Mouse (Mus musculus) c-Kit-positive CD71-positive TER-119-negative erythroid progenitor cells, embryonic 14.5 days (primary cell): Measurements from ENCODE around the gene Gm42878.
"Not testable (repeated sequence)": the region's sequence is repeated elsewhere in the genome, so short reads cannot be mapped to it uniquely, and the experiment has no call there.

Experiments used
- DNase-seq: peaks from one replicate; pipeline ENCODE4 v3.0.0-alpha.2; 2013; ENCODE audit warnings: low read depth

Gm42878 gene

DNA sequence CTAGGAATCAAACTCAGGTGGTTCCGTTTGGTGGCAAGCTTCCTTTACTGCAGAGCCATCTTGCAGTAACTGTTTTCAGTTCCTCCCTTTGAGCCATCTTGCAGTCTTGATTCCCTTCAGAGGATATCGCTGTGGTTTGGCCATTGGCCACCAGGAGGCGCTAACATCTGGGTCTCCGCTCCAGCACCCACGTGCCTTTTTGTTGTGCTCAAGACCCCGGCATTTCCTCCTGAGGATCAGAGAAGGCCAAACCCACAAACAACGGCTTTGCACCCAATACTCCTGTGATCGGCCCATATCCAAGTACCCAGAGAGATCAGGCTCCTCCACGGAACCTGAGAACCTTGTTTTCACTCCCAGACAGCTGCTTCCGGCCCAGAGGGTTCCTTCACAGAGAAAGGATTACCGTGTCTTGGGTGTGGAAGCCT is 19.2 kb upstream of the Gm42878 start:
- peak; percentile 77 for DNase-seq

DNA sequence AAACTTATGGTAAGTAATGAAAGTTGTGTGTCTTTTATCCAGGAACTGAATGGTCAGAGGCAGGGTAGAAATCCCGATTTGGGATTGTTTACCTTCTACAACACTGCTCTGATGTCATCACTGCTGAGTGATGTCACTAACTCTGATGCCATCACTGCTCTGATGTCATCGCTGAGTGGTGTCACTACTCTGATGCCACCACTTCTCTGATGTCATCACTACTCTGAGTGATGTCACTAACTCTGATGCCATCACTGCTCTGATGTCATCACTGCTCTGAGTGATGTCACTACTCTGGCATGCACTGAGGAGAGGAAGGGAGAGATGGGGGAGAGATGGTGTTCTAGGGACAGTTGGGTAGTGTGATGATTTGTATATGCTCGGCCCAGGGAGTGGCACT is 17.2 kb upstream of the Gm42878 start:
- no peak for DNase-seq

- DNase-seq = no peak
Measured at GRCm38 (mm10) chr5:121549196-121549595, 3.9 kb upstream of the Gm42878 start.

DNA sequence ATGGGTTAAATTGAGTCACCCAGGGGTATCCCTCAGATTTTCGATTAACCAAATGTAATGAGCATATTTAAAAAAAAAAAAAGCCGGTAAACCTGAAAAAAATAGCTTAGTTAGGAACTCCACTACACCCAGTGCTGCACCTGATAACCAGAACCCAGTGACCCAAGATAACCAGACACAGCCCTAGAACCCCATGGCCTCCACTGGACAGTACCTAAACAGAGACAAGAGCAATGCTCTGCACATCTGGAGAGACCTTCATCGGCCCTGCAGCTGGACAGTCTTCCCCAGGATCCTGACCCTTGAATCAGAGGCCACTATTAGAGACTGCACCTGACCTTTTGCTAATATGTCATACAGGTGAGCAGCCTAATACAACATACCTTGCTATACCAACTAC is 1.8 kb upstream of the Gm42878 start:
- no peak for DNase-seq

DNA sequence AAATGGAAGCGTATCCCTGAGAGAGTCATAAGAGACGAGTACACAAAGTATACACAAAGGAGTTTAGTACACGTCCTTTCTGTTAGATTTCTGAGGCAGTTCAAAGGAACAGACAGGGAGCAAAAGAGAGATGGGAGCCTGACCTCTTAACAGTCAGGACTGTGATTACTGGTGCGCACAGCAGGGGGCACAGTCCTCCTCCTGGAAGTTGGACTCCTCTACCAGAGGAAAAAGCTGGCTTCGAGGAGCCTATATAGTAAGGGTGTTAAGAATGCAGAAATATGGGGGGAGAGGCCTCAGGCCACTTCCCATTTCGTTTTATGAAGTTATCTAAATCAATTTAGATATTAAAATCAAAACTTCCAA is 1.2 kb upstream of the Gm42878 start:
- peak; percentile 55 for DNase-seq

- DNase-seq = peak; percentile 91
Measured at GRCm38 (mm10) chr5:121545793-121546529, 679 bp upstream of the Gm42878 start, which contains the start of gene Mapkapk5. Mapkapk5 (minus strand) TSS chr5:121545905.

DNA sequence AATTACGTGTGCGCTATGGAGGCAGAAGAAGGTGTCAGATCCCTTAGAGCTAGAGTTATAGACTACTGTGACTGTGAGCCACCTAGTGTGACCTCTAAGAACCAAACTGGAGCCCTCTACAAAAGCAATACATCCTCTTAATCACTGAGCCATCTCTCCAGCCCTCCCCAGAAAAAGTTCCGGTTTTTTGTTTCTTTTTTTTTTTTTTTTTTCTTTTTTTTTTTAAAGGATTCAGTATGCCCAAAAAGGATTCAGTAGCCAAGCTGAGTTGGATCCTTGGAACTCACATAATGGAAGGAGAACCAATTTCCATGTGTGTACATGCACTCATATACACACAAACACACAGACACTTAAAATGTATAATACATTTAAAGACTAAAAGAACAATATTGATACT is 1.9 kb downstream of the Gm42878 start:
- DNase-seq = no peak

DNA sequence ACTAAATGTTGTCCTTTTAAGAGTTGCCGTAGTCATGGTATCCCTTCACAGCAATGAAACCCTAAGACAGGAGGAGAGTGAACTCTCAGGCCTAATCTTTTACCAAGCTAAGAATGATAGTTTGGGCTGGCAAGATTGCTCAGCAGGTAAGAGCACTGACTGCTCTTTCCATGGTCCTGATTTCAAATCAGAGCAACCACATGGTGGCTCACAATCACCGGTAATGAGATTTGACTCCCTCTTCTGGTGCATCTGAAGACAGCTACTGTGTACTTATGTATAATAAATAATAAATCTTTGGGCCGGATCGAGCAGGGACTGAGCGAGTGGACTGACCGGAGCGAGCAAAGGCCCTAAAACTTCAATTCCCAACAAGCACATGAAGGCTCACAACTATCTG is 4.0 kb downstream of the Gm42878 start:
- DNase-seq = no peak

DNA sequence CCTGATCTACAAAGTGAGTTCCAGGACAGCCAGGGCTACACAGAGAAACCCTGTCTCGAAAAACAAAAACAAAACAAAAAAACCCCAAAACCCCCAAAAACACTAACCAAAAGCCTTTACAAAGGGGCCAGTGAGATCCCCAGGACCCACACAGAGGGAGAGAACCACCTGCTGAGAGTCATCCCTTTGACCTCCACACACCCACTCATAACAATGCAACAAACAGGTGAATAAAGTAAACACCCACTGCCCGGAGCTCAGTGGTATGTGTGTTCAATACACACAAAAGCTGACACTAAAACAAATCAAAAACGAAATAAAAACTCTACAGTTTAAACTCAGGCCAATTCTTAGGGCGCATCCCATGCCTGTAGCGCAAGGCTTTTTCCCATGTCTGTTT is 5.2 kb downstream of the Gm42878 start:
- DNase-seq = no peak

- DNase-seq = no peak
Measured at GRCm38 (mm10) chr5:121537588-121537987, 7.7 kb downstream of the Gm42878 start.

DNA sequence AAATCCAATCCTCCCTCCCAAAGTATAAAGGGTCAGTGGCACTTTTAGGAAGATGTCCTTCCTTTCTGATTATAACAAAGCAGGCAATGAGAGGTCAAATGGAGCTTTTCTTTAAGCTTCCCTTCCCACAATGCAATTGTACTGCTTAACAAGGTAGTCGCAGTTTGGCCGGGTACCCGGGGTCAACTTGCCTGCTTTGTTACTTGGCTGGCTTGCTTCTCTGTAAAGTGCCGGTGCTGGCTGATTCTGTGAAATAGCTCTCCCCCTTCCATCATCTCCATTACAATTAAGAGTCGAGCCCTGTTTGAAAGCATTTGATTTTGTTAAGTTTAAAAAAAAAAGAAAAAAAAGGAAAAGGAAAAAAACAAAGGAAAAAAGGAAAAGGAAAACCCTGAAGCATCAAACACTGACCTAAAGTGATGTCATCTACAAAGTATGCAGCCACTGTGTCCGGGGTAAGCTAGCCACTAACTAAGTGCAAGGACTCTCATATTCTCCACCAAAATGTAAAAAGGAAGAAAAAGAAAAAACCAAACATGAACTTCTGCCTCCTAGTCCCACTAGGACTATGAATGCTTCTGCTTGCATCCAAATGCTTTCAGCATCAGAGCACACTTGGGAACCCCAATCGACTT is 8.2 kb downstream of the Gm42878 start:
- DNase-seq = no peak

- peak; percentile 65 for DNase-seq
Measured at GRCm38 (mm10) chr5:121535116-121535515, 10.2 kb downstream of the Gm42878 start.

- no peak for DNase-seq
Measured at GRCm38 (mm10) chr5:121534521-121534920, 10.8 kb downstream of the Gm42878 start.

GRCm38 (mm10) chr5:121526961-121527360 is 18.3 kb downstream of the Gm42878 start:
- DNase-seq = no peak

DNA sequence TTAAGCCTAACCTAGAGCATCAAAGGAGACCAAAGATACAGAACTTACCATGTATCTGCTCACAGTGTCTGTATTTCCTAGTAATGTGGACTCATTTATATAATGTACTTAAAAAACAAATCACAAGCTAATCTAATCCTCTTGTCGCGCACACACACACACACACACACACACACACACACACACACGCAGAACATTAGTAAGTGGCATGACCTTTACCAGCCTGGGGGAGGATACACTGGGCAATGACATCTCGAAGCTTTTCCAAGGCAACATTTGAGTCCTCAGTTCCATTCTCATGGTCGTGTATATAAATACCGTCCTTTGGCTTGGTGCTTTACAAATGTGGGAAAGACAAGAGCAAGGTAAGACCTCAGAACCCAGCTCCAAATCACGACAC is 18.8 kb downstream of the Gm42878 start:
- DNase-seq = no peak

GRCm38 (mm10) chr5:121525774-121526450 is 19.4 kb downstream of the Gm42878 start:
- DNase-seq = no peak

DNA sequence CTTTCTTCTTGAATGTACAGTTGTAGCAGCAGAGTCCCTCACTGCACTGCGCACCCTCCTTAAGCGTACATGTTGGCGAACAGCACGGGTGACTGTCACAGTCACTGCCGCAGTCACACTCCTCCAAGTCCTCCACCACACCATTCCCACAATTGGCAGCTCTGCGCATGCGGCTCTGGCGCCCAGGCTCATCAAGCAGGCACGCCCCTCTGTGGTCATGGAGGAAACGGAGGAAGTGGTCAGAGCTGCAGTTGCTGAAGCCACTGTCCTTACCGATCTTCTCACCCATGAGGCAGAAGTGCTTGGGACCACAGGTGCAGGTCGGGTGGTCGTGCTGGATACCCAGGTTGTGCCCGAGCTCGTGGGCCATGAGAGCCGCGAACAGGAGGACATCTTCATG is 25.5 kb downstream of the Gm42878 start:
- DNase-seq = not testable (repeated sequence)

- DNase-seq = no peak
Measured at GRCm38 (mm10) chr5:121518983-121519382, 26.3 kb downstream of the Gm42878 start.

- DNase-seq = no peak
Measured at GRCm38 (mm10) chr5:121510009-121510408, 35.3 kb downstream of the Gm42878 start.

GRCm38 (mm10) chr5:121506846-121507245 is 38.4 kb downstream of the Gm42878 start:
- no peak for DNase-seq

GRCm38 (mm10) chr5:121503231-121503630 is 42.1 kb downstream of the Gm42878 start, which contains the start of gene Adam1b:
Adam1b (minus strand) TSS chr5:121503435.
- no peak for DNase-seq

DNA sequence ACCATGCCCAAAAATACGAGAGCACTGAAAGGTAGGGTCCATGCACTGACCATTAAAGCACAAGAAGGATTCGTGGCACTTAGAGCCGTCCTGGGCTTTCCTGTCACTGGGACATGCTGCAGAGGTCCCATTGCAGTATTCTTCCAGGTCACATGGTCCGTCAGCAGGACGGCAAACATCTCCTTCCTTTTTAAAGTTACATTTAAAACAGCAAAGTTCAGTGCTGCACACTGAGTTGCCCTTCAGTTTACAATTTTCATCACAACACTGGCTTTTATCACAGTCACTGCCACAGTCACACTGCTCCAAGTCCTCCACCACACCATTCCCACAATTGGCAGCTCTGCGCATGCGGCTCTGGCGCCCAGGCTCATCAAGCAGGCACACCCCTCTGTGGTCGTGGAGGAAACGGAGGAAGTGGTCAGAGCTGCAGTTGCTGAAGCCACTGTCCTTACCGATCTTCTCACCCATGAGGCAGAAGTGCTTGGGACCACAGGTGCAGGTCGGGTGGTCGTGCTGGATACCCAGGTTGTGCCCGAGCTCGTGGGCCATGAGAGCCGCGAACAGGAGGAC is 43.8 kb downstream of the Gm42878 start:
- not testable (repeated sequence) for DNase-seq

DNA sequence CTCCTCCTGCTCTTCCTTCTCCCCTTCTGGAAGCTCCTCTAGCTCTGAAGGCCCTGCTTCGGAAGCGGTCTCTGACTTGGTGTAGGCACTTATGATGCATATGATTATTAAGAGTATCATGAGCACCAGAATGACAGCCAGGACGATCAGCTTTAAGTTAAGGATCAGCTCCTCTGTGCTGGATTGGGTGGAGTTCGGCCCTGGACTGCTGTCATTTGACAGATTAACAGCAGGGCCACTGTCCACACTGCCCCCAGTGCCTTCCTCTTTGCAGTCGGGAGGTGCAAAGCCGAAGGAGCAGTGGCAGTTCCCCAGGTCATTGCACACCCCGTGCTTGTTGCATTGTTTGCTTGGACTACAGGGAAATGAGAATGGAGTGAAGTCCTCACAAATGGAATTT is 44.6 kb downstream of the Gm42878 start:
- peak; percentile 16 for DNase-seq
